Mouse (Mus musculus): ENCODE results near the gene D7Ertd443e.

The D7Ertd443e gene

DNA sequence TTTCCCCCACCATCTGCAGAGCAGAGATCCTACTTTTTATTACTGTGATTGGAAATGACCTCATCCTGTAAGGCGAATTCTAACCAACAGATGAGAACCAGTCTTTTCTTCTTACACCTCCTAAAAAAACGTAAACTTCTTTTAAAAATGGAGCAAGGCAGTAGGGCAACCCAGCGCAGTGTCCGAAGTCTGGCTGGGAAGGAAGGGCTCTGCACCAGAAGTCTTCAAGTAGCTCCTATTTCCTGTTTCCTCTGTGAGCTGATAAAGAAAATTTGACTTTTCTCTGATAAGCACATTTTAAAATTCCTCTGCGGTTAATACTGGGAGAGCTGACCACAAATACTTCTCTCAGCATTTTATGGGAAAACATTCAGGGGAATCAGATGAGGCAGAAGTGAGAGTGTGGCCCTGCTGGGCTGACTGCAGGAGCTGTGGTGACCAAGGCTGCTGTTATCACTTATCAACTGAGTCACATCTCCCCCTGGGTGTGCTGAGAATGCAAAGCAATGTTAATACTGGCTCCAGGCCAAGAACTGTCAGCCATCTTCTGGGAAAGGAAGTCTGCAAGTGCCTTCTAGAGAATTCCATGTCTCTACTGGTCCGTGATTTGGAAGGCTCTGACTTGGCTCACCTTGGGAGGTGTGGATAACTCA, 97.8 kb downstream of the D7Ertd443e start:
- DNase-seq = peak; percentile 53 to 55

DNA sequence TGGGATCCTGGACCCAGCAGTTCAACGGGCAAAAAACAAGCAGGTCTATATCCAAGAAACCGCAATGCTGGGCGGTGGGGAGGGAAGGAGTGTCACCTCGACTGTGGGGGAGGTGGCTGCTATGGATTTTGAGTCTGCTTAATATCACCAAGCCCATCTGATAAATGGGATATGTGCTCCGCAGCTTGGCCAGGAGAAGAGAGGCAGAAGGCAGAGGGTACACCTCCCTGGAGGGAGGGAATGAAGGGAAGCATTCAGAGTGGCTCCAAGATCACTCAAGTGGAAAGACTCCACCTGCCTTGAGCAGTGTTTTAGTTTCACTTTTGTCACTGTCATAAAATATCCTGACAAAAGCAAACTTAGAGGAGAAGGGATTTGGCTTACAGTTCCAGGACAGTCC, 112.5 kb downstream of the D7Ertd443e start:
- no peak for DNase-seq

DNA sequence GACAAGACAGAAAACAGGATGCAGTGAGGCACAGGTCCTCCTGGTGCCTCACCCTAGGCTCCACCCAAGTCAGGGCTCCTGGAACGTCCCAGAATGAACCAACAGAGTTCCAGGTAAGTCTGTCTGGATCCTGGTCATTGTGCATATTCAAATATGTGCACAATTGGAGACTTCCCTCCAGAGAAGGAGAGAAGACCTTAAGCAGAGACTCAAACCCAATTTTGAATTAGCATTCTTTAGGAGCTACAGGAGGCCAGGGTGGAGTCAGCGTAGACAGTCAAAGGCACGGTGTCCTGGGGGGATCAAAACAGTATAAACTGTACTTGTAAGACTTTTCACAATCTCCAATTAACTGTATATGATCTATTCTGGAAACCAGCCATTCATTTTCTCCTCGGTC, 113.0 kb downstream of the D7Ertd443e start:
- DNase-seq = no peak

DNA sequence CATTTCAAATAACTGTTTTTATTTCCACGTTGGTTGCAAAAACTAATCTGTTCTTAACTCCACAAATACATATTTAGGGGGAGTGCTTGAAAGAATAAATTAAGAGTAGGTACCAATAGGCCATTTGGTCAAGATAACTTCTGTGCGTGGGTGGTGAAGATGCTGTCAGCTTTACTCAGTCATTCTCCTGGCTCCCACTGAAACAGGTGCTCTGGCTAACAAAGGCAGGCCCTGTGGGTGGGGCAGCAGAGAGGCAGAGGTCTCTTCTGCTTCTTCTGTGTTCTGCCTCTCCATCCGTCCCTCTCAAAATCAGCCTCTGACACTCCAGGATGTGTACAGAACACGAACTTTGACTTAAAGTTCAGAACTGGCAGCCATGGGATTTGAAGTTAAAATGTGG, 119.7 kb downstream of the D7Ertd443e start:
- no peak for DNase-seq

DNA sequence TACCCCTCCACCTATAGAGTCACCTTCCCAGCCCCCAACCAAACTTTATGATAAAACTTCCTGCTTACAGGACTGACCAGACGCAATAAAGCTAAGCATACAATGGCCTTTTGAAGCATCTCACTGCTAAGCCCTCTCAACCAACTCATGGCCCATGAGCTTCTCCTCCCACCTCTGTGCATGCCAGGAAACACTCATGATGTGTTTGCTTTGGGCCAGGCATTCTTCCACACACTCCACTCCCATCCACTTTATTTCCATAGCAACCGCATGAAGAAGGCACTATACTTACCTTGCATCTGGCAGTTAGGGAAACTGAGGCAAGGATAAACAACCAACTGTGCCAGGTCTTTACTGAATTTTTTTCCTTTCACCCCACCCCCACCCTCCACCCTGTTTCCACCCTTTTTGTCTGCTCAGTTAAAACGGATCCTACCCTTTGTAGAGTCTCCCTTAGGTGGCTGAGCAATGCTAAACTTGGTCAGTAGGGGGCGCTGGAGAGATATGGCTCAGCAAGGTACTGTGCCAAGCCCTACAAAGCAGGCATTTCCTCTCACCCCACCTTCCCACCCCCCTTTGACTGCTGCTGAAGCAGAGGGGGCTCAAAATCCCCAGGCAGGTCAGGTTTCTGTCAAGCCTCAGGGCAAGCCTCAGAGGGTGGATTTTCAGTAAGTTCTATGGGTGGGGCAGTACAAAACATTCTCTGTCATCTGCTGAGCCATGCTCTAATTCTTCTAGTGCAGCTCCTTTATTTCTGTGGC, 122.1 kb downstream of the D7Ertd443e start:
- peak; percentile 70 to 87 for DNase-seq

- DNase-seq = peak; percentile 56 to 77
These were observed 124.3 kb downstream of the D7Ertd443e start for GRCm38 (mm10) chr7:134261003-134261701.

DNA sequence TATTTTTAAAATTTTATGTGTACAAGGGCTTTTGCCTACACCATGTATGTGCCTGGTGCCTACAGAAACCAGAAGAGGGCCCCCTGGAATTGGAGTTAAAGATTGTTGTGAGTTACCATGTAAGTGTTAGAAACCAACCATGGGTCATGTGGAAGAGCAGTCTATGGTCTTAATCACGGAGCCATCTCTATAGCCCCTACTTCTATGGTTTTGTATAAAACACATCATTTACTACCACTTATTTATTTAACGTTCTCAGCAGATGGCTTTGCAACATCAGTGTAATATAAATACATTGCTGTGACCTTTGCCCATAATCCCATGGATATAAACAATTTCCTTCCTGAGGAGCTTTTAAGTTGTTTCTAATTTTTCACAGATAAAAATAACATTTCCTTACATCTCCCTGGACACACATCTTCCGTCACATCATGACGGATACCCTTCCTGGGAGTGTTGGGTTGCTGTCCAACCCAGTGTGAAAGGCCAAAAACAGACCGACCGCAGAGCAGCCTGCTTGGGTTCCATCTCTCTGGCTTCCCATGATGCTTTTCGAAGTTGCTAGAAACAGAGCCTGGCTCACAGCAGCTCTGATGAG, 135.1 kb downstream of the D7Ertd443e start:
- DNase-seq = no peak

DNA sequence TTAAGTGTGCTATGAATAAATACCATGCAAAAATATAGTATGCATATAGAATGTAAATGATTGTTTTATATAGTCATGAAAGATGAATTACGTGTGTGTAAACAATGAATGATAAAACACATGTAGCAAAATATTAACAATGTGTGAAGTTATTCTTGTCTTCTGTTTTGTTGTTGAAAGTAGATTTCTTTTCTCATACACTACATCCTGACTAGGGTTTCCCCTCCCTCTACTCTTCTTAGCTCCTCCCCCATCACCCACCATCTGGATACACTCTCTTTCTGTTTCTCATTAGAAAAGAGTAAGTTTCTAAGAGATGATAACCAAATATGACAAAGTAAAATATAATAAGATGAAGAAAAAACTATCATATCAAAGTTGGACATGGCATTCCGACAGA, 137.4 kb downstream of the D7Ertd443e start:
- no peak for DNase-seq

- no peak for DNase-seq
These were observed 138.8 kb downstream of the D7Ertd443e start for GRCm38 (mm10) chr7:134246624-134247023.

DNA sequence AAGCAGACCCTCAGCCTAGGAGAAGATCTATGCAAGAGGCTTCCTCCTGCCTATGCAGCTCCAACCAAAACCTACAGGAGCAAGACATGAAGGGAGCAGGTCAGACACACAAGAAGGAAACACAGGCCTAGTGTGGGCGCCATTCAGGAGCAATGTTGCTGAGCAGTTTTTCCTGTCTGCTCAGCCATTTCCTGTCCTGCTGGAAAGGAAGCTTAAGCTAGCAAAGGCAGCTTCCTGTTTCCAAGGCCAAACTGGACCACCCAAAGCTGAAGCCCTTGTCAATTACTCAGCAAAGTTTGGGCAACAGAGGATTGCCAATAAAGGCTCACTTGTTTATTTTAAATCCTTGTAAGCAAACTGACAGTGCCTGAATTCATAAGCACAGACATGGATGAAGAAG, 142.7 kb downstream of the D7Ertd443e start:
- peak; percentile 18 to 48 for DNase-seq

DNA sequence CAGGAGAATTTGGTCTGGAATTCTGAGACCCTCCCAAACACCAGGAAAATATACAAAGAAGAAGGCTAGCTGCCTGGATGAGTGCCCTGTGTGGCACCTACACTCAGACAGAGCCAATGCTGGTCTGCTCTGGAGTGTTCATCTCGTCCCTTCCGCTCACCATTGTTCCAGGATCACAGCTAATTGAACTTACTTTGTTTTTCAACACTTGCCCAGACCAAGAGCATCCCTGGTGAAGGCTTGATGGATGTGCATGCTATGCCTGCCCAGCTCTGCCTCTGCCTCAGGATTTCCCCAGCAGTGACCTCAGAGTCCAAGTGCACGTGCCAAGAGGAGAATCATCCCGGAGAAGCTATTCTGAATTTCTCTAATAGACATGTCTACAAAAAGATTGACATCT, 144.2 kb downstream of the D7Ertd443e start:
- no peak for DNase-seq

DNA sequence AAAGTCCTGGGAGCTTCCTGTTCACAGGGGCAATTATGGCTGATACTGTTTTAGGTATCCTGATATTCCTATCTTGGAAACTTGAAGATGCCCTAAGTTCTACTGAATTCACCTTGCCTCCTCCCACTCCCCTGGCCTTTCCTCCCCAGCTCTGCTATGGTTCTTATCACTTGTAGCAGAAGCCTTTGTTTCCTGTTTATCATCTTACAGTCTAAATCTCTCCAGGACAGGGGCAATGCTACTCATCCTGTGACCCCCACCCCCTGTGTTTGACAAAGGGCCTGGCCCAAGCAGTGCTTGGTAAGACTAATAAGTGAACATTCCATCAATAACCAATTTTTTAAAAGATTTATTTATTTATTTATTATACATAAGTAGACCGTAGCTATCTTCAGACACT, 144.9 kb downstream of the D7Ertd443e start:
- no peak for DNase-seq

- no peak for DNase-seq
These were observed 146.6 kb downstream of the D7Ertd443e start for GRCm38 (mm10) chr7:134238863-134239262.

DNA sequence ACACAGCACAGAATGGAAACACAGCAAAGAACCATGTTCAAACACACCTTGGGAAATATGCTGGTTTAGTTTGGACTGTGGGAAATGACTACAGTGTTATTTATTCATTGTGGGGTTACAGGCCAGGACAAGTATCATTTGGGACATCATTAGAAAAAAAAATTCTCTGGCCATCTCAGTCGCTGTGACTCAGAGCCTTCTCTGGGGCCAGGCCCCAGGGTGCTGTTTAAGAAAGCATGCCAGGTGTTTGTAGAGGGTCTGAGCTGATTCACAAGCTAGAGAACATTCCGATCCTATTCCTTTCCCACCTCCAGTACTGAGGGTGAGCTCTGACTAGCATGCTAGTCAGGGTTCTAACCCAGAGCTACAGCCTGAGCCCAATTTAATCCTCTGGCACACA, 148.1 kb downstream of the D7Ertd443e start:
- no peak for DNase-seq

DNA sequence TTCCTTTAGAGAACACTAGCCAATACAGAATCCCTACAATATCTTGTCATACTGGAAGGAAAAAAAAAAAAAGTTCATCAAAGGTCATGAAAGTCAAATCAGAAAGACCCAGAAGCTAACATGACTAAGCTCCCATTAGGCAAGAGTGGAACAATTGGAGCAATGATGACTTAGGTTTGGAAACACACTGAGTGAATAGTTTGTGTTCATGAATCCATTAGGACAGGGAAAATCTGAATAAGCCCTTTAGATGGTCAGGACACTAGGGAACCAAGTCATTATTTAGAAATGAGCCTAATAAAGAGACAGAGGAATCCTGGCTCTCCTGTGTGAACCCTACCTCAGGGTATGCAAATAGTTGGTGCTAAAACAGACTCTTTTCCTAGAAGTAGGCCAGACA, 148.7 kb downstream of the D7Ertd443e start:
- DNase-seq = no peak

DNA sequence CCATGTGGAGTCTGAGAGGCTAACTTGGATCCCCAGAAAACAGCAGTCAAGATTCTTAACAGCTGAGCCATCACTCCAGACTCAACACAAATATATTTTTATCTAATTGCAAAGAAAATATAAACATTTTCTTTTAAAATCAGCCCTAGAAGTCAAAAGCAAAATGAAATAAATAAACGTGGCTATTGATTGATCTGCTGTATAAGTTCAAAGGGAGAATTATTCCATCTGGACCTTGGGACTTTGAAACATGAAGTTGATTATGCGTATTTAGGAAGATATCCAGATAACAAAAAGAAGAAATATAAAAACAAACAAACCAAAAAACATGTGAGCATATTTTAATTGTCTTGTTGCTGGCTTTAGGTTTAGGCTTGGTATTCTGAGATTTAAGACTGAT, 149.9 kb downstream of the D7Ertd443e start:
- no peak for DNase-seq

DNA sequence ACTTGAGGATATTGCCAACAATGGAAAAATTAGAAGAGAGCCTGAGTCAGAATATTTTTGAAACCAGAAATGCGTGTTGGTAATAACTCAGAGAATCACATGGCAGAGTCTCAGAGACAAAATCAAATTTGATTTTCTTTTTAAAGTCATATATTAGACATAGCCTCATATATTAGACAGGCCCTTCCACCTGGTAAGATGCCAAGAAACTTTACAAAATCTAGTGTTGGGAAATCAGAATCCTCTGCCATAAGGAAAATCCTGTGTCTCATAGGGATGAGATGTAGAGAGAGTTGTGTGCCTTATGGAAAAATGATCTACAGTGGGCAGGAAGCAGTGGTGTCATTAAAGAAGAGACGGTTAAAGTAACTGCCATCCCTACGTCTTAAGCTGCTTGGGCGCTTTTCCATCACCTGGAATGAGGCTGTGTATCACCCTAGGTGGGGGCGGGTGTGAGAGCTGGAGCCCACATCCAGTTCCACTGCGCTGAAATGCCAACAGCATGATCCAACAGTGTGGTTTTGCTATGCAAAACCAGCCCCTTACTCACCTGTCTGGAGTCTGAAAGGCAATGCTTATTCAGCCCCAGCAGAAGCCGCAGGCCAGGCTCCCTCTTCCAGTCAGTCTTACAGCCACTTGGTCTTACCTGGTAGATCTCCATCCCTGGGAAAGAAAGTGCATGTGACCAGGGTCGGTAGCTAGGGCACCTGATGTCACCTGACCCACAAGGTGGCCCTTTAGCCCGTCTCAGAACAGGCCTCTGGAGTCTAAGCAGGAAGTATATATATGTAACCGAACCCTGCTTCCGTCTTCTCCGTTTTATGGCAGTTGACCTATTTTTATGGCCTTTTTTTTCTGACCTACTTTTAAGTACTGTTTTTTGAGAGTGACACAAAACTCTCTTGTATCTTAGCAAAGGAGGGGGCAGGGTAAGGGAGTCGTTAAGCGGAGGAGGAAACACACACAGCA, 153.8 kb downstream of the D7Ertd443e start, which contains the start of gene Adam12:
Gene Adam12 (minus strand): TSS at position 769 of the 969 bp plus-strand sequence.
- DNase-seq = no peak

DNA sequence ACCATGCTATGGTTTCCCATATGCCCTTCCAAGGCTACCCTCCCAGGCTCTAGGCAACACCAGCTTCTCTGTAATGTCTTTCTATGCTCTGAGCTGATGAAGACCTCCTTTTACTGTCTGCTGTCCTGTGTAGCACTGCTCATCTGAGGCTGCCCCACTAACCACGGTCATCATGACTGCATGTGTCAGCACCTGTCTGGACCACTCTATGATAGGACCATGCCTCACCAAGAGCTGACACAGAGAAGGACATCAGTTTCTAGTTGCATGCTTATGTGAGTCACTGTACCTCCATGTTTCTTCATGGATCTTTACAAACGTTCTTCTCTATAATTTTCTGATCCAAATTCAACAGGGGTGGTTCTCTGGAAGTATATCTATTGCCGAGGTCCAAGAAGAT, 154.8 kb downstream of the D7Ertd443e start:
- DNase-seq = no peak

DNA sequence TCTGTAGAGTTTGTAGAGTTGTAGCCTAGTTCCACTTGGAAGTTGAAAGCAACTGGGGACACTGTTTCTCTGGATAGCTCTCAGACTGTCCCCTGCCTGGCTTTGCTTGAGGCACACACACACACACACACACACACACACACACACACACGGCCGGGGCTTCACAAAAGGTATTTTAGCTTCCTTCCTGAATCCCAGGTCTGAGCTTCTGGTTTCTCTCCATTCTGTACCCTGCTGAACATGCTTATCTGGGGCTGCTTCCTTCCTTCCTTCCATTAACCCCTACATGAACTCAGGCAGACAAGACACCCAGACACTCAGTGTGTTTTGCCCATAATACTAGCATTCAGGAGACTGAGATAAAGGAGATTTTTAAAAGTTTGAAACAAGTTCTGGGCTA, 155.6 kb downstream of the D7Ertd443e start:
- peak in 1 of 2 experiments; percentile 6 for DNase-seq

- DNase-seq = peak; percentile 56 to 64
These were observed 157.5 kb downstream of the D7Ertd443e start for GRCm38 (mm10) chr7:134227773-134228455.

GRCm38 (mm10) chr7:134227101-134227500, 158.4 kb downstream of the D7Ertd443e start:
- DNase-seq = no peak
